In genomic region chr9:106139763-106140162, GRCm38 (mm10) we compare ENCODE assay signal across 8 mouse cellular contexts. TPM values are rescaled to one million over a fixed set of nuclear protein-coding genes. Genes with fewer than 3 reads are reported as not detected.
DNase-seq lines count a peak whose midpoint lies in the region; ATAC-seq and TF ChIP-seq lines count a peak whose summit lies in the region.
"Had no signal": no experiment of that assay in that cellular context is flagged by ENCODE, and none has a peak within 500 bp of the region (broad histone marks: within the 10 kb centered on the region; RNA-seq: fewer than 3 reads in every experiment).

No protein-coding gene starts in this region.

- TF ChIP-seq CTCF in lung, embryonic 14.5 days (IDR thresholded peaks at IDR 0.05; ENCODE audit: low read depth) = no peak
- no peak for TF ChIP-seq CTCF in liver, postnatal 0 days (IDR thresholded peaks at IDR 0.05; ENCODE audit: low read depth)

- no peak overlapping the region for H3K9ac ChIP-seq in lung, embryonic 14.5 days
- no peak overlapping the region for H3K9ac ChIP-seq in embryonic facial prominence, embryonic 11.5 days (replicated peaks; ENCODE audit: low read length)
- H3K9ac ChIP-seq in forebrain, embryonic 15.5 days (replicated peaks) = no peak overlapping the region
- no peak overlapping the region for H3K9ac ChIP-seq in midbrain, embryonic 12.5 days (replicated peaks)
- H3K9ac ChIP-seq in liver, postnatal 0 days (replicated peaks) = no peak overlapping the region

- no peaks in the 10 kb centered on the region for H3K9me3 ChIP-seq in lung, embryonic 14.5 days (ENCODE audit: low read depth, low read length)
- no peaks in the 10 kb centered on the region for H3K9me3 ChIP-seq in embryonic facial prominence, embryonic 11.5 days (replicated peaks; ENCODE audit: control insufficient read depth, low read length)
- no peaks in the 10 kb centered on the region for H3K9me3 ChIP-seq in forebrain, embryonic 15.5 days
- no peaks in the 10 kb centered on the region for H3K9me3 ChIP-seq in midbrain, embryonic 12.5 days
- no peaks in the 10 kb centered on the region; the same call in 1 of the 2 replicates for H3K9me3 ChIP-seq in liver, postnatal 0 days (ENCODE audit: low read length)

- H3K4me1 ChIP-seq in lung, embryonic 14.5 days (ENCODE audit: insufficient read depth) = no peaks in the 10 kb centered on the region
- no peaks in the 10 kb centered on the region for H3K4me1 ChIP-seq in embryonic facial prominence, embryonic 11.5 days (ENCODE audit: control insufficient read depth, insufficient read depth, low read length)
- H3K4me1 ChIP-seq in forebrain, embryonic 15.5 days = peaks cover 36% of the 10 kb centered on the region
- H3K4me1 ChIP-seq in midbrain, embryonic 12.5 days = peaks cover 36% of the 10 kb centered on the region
- no peaks in the 10 kb centered on the region for H3K4me1 ChIP-seq in liver, postnatal 0 days (ENCODE audit: insufficient read depth)

- H3K4me2 ChIP-seq in lung, embryonic 14.5 days = no peak overlapping the region
- H3K4me2 ChIP-seq in embryonic facial prominence, embryonic 11.5 days (ENCODE audit: low read depth, low read length) = no peak overlapping the region; the same call in 1 of the 2 replicates
- H3K4me2 ChIP-seq in forebrain, embryonic 15.5 days (replicated peaks) = no peak overlapping the region
- no peak overlapping the region for H3K4me2 ChIP-seq in midbrain, embryonic 12.5 days (replicated peaks)
- no peak overlapping the region for H3K4me2 ChIP-seq in liver, postnatal 0 days (ENCODE audit: low read depth, low read length)

- no peak for TF ChIP-seq EP300 in liver, postnatal 0 days (IDR thresholded peaks at IDR 0.05; ENCODE audit: low read depth)

- ATAC-seq in lung, embryonic 14.5 days (ENCODE audit: insufficient read depth) = peak; percentile 73; the same call in 1 of the 2 replicates
- ATAC-seq in embryonic facial prominence, embryonic 11.5 days (replicated peaks; ENCODE audit: insufficient number of reproducible peaks, low FRiP score, low TSS enrichment, low read depth) = no peak
- peak; percentile 50 for ATAC-seq in forebrain, embryonic 15.5 days (replicated peaks)
- ATAC-seq in midbrain, embryonic 12.5 days (ENCODE audit: low FRiP score, low read depth) = peak; percentile 19; the same call in 1 of the 2 replicates
- ATAC-seq in liver, postnatal 0 days = no peak

- 47% methylated on average over 10 of the region's 10 CpGs for WGBS in lung, embryonic 14.5 days
- 44% methylated on average over 10 of the region's 10 CpGs for WGBS in embryonic facial prominence, embryonic 11.5 days
- 9% methylated on average over 10 of the region's 10 CpGs for WGBS in forebrain, embryonic 15.5 days
- WGBS in midbrain, embryonic 12.5 days = 70% methylated on average over 10 of the region's 10 CpGs
- 71% methylated on average over 10 of the region's 10 CpGs for WGBS in liver, postnatal 0 days (ENCODE audit: insufficient replicate concordance)

- no peaks in the 10 kb centered on the region for H3K27me3 ChIP-seq in lung, embryonic 14.5 days (ENCODE audit: insufficient read depth, low read length)
- no peaks in the 10 kb centered on the region for H3K27me3 ChIP-seq in embryonic facial prominence, embryonic 11.5 days (ENCODE audit: control insufficient read depth, insufficient read depth, low read length)
- peaks cover 24% of the 10 kb centered on the region; the same call in 1 of the 2 replicates for H3K27me3 ChIP-seq in forebrain, embryonic 15.5 days
- H3K27me3 ChIP-seq in midbrain, embryonic 12.5 days = no peaks in the 10 kb centered on the region
- H3K27me3 ChIP-seq in liver, postnatal 0 days (ENCODE audit: insufficient read depth, low read length) = no peaks in the 10 kb centered on the region

- no peak overlapping the region for H3K27ac ChIP-seq in lung, embryonic 14.5 days (ENCODE audit: low read depth)
- H3K27ac ChIP-seq in embryonic facial prominence, embryonic 11.5 days (replicated peaks; ENCODE audit: low read depth, low read length) = no peak overlapping the region
- H3K27ac ChIP-seq in forebrain, embryonic 15.5 days (replicated peaks) = peak overlapping the region; percentile 24; the same call in 1 of the 2 replicates
- H3K27ac ChIP-seq in midbrain, embryonic 12.5 days (replicated peaks) = no peak overlapping the region
- H3K27ac ChIP-seq in liver, postnatal 0 days (ENCODE audit: low read depth) = no peak overlapping the region

- no peaks in the 10 kb centered on the region for H3K36me3 ChIP-seq in lung, embryonic 14.5 days (ENCODE audit: insufficient read depth)
- H3K36me3 ChIP-seq in embryonic facial prominence, embryonic 11.5 days (replicated peaks; ENCODE audit: control insufficient read depth, insufficient read depth, low read depth, low read length) = no peaks in the 10 kb centered on the region
- H3K36me3 ChIP-seq in forebrain, embryonic 15.5 days = no peaks in the 10 kb centered on the region
- H3K36me3 ChIP-seq in midbrain, embryonic 12.5 days = no peaks in the 10 kb centered on the region
- H3K36me3 ChIP-seq in liver, postnatal 0 days (replicated peaks; ENCODE audit: insufficient read depth, low read length) = no peaks in the 10 kb centered on the region

- H3K4me3 ChIP-seq in lung, embryonic 14.5 days (ENCODE audit: low read depth, low read length) = no peak overlapping the region
- no peak overlapping the region for H3K4me3 ChIP-seq in embryonic facial prominence, embryonic 11.5 days (ENCODE audit: low read depth, low read length)
- H3K4me3 ChIP-seq in forebrain, embryonic 15.5 days = no peak overlapping the region
- no peak overlapping the region for H3K4me3 ChIP-seq in midbrain, embryonic 12.5 days
- H3K4me3 ChIP-seq in liver, postnatal 0 days (ENCODE audit: low read depth, low read length) = no peak overlapping the region

- peak; percentile 85 for DNase-seq in lung, embryonic 14.5 days
- DNase-seq in lung, postnatal 36 days = no peak
- peak; percentile 19 for DNase-seq in embryonic facial prominence, embryonic 11.5 days (ENCODE audit: low spot score)
- DNase-seq in liver, postnatal 0 days = no peak
- no peak for DNase-seq in left cerebral cortex, adult 9 months (ENCODE audit: low spot score in 2 of 2)
- DNase-seq: gastrocnemius, postnatal 14 days had no signal

RNA-seq across cellular contexts. Expression of gene Glyctk, which starts 18.2 kb away (rescaled TPM):
- 1.5 and 1.6 TPM in 2 replicates for polyA plus RNA-seq in lung, embryonic 14.5 days (2014; fragmentation: Nextera tagmentation; extraction: Ambion mirVana)
- polyA plus RNA-seq in embryonic facial prominence, embryonic 11.5 days (2014; fragmentation: Nextera tagmentation; extraction: Ambion mirVana) = 2.2 and 2.3 TPM in 2 replicates
- polyA plus RNA-seq in forebrain, embryonic 15.5 days (2015; fragmentation: Nextera tagmentation; extraction: Ambion mirVana) = 2.9 and 3.2 TPM in 2 replicates
- polyA plus RNA-seq in midbrain, embryonic 12.5 days (2016; fragmentation: Nextera tagmentation; extraction: Ambion mirVana) = 10.8 and 11.0 TPM in 2 replicates
- 41.4 and 46.5 TPM in 2 replicates for polyA plus RNA-seq in liver, postnatal 0 days (2015; fragmentation: Nextera tagmentation; extraction: Ambion mirVana)

RNA-seq across cellular contexts. Expression of gene Wdr82, which starts 31.0 kb away (rescaled TPM):
- polyA plus RNA-seq in lung, embryonic 14.5 days (2014; fragmentation: Nextera tagmentation; extraction: Ambion mirVana) = 26.7 and 26.9 TPM in 2 replicates
- polyA plus RNA-seq in embryonic facial prominence, embryonic 11.5 days (2014; fragmentation: Nextera tagmentation; extraction: Ambion mirVana) = 32.9 and 33.0 TPM in 2 replicates
- 38.1 and 41.5 TPM in 2 replicates for polyA plus RNA-seq in forebrain, embryonic 15.5 days (2015; fragmentation: Nextera tagmentation; extraction: Ambion mirVana)
- polyA plus RNA-seq in midbrain, embryonic 12.5 days (2016; fragmentation: Nextera tagmentation; extraction: Ambion mirVana) = 35.6 and 36.3 TPM in 2 replicates
- polyA plus RNA-seq in liver, postnatal 0 days (2015; fragmentation: Nextera tagmentation; extraction: Ambion mirVana) = 5.3 and 5.7 TPM in 2 replicates

RNA-seq across cellular contexts. Expression of gene Col6a4, which starts 43.2 kb away (rescaled TPM):
- polyA plus RNA-seq in lung, embryonic 14.5 days (2014; fragmentation: Nextera tagmentation; extraction: Ambion mirVana) = 0.95 and 1.0 TPM in 2 replicates
- polyA plus RNA-seq in embryonic facial prominence, embryonic 11.5 days (2014; fragmentation: Nextera tagmentation; extraction: Ambion mirVana) = 0.22 TPM in 1 of 2 replicates, not detected in the other
- 0.53 and 0.86 TPM in 2 replicates for polyA plus RNA-seq in forebrain, embryonic 15.5 days (2015; fragmentation: Nextera tagmentation; extraction: Ambion mirVana)
- polyA plus RNA-seq in midbrain, embryonic 12.5 days (2016; fragmentation: Nextera tagmentation; extraction: Ambion mirVana) = 0.29 and 0.32 TPM in 2 replicates
- not detected in 2 replicates for polyA plus RNA-seq in liver, postnatal 0 days (2015; fragmentation: Nextera tagmentation; extraction: Ambion mirVana)

RNA-seq across cellular contexts. Expression of gene Ppm1m, which starts 59.8 kb away (rescaled TPM):
- 49.2 and 55.0 TPM in 2 replicates for polyA plus RNA-seq in lung, embryonic 14.5 days (2014; fragmentation: Nextera tagmentation; extraction: Ambion mirVana)
- 25.8 and 29.1 TPM in 2 replicates for polyA plus RNA-seq in embryonic facial prominence, embryonic 11.5 days (2014; fragmentation: Nextera tagmentation; extraction: Ambion mirVana)
- 15.4 and 15.8 TPM in 2 replicates for polyA plus RNA-seq in forebrain, embryonic 15.5 days (2015; fragmentation: Nextera tagmentation; extraction: Ambion mirVana)
- 31.9 and 39.1 TPM in 2 replicates for polyA plus RNA-seq in midbrain, embryonic 12.5 days (2016; fragmentation: Nextera tagmentation; extraction: Ambion mirVana)
- polyA plus RNA-seq in liver, postnatal 0 days (2015; fragmentation: Nextera tagmentation; extraction: Ambion mirVana) = 11.0 and 11.1 TPM in 2 replicates

Comparison
In these comparisons a context has a peak if more than half of its experiments do, and no peak if none do; other contexts are left out.
1. DNase-seq: peak in lung, embryonic 14.5 days (single experiment) and embryonic facial prominence, embryonic 11.5 days (single experiment); none in lung, postnatal 36 days (single experiment), liver, postnatal 0 days (single experiment) and left cerebral cortex, adult 9 months (0 of 2).
2. ATAC-seq: peak in lung, embryonic 14.5 days (single experiment), forebrain, embryonic 15.5 days (single experiment) and midbrain, embryonic 12.5 days (single experiment); none in embryonic facial prominence, embryonic 11.5 days (single experiment) and liver, postnatal 0 days (single experiment).